Mouse (Mus musculus) telencephalon, adult 2 months (tissue): ENCODE data around the gene Gsk3b.
"Not testable (repeated sequence)": the region's sequence is repeated elsewhere in the genome, so short reads cannot be mapped to it uniquely, and the experiment has no call there.

Experiments
- DNase-seq: peaks from one replicate; pipeline ENCODE4 v3.0.0-alpha.2; 2011; ENCODE audit warnings: low read depth, low spot score

The Gsk3b gene

GRCm38 (mm10) chr16:38189952-38190351, 101.2 kb downstream of the Gsk3b start:
- no peak for DNase-seq

- DNase-seq: no peak
Observed at GRCm38 (mm10) chr16:38190531-38190930, 101.7 kb downstream of the Gsk3b start.

- no peak for DNase-seq
Observed at GRCm38 (mm10) chr16:38191460-38191859, 102.7 kb downstream of the Gsk3b start.

GRCm38 (mm10) chr16:38192640-38193039, 103.8 kb downstream of the Gsk3b start:
- DNase-seq: peak; percentile 34

GRCm38 (mm10) chr16:38197299-38197698, 108.5 kb downstream of the Gsk3b start:
- DNase-seq: peak; percentile 62

GRCm38 (mm10) chr16:38205272-38205671, 116.5 kb downstream of the Gsk3b start:
- no peak for DNase-seq

GRCm38 (mm10) chr16:38222491-38222890, 133.7 kb downstream of the Gsk3b start:
- DNase-seq: not testable (repeated sequence)

GRCm38 (mm10) chr16:38236936-38237585, 148.3 kb downstream of the Gsk3b start:
- no peak for DNase-seq

GRCm38 (mm10) chr16:38239729-38240128, 150.9 kb downstream of the Gsk3b start:
- peak; percentile 34 for DNase-seq

GRCm38 (mm10) chr16:38240167-38240566, 151.4 kb downstream of the Gsk3b start:
- DNase-seq: no peak

GRCm38 (mm10) chr16:38244111-38244510, 155.3 kb downstream of the Gsk3b start:
- DNase-seq: no peak

- no peak for DNase-seq
Observed at GRCm38 (mm10) chr16:38245379-38245778, 156.6 kb downstream of the Gsk3b start.

- DNase-seq: no peak
Observed at GRCm38 (mm10) chr16:38245849-38246585, 157.2 kb downstream of the Gsk3b start.

- no peak for DNase-seq
Observed at GRCm38 (mm10) chr16:38248331-38248961, 159.6 kb downstream of the Gsk3b start.

GRCm38 (mm10) chr16:38250467-38250866, 161.7 kb downstream of the Gsk3b start:
- no peak for DNase-seq

GRCm38 (mm10) chr16:38254001-38254400, 165.2 kb downstream of the Gsk3b start:
- no peak for DNase-seq

- no peak for DNase-seq
Observed at GRCm38 (mm10) chr16:38255107-38255506, 166.3 kb downstream of the Gsk3b start.

- no peak for DNase-seq
Observed at GRCm38 (mm10) chr16:38255927-38256326, 167.1 kb downstream of the Gsk3b start.

GRCm38 (mm10) chr16:38271601-38272000, 182.8 kb downstream of the Gsk3b start:
- no peak for DNase-seq

GRCm38 (mm10) chr16:38272483-38272882, 183.7 kb downstream of the Gsk3b start:
- DNase-seq: no peak

GRCm38 (mm10) chr16:38274737-38275136, 185.9 kb downstream of the Gsk3b start:
- DNase-seq: no peak

GRCm38 (mm10) chr16:38279794-38280193, 191.0 kb downstream of the Gsk3b start:
- no peak for DNase-seq

- no peak for DNase-seq
Observed at GRCm38 (mm10) chr16:38280951-38281350, 192.2 kb downstream of the Gsk3b start.
